Mouse (Mus musculus): ENCODE measurements at regions not wholly inside any gene's neighbourhood (a gene's known extent, or its start where the extent isn't known, plus 50 kb on each side); places are given as distances from the start of the nearest gene placed in this dataset.

DNA sequence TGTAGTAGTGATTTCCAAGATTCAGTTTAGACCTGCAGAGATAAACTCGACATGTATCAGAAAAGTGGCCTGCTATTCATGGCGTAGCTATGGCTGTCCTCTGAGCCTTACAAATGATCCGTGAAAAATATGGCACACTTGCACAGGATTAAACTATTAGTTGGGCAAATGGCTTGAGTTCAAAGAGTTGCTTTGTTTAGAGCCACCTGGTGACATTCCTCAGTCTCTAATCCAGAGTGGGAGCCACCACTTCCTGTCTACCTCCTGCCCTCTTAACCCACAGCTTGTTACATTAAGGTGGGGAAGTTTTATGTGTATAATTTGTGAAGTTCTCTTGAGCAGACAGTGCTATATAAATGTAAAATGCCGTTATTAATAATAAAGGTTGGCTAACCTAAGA lies 357.7 kb downstream of the Mtx2 start:
- Histone ChIP-seq H3K4me3 (ENCODE audit: control insufficient read depth in 1 of 2, insufficient read depth in 1 of 2, low read depth in 2 of 2, low read length in 2 of 2) (no peak overlapping the region), H3K9ac (ENCODE audit: control insufficient read depth, low read depth, low read length, poor library complexity, severe bottlenecking) (no peak overlapping the region), H3K79me2 (ENCODE audit: control insufficient read depth, insufficient read depth, low read length, poor library complexity) (no peaks in the 10 kb centered on the region), H3K9me3 (replicated peaks; ENCODE audit: insufficient read depth, low read length) (no peaks in the 10 kb centered on the region), H3K27ac (ENCODE audit: control insufficient read depth, low read depth, low read length) (no peak overlapping the region), H3K36me3 (ENCODE audit: control insufficient read depth in 1 of 2, insufficient read depth in 2 of 2, low read length in 2 of 2) (no peaks in the 10 kb centered on the region), H3K4me1 (ENCODE audit: control insufficient read depth in 1 of 2, insufficient read depth in 2 of 2, low read length in 2 of 2) (no peaks in the 10 kb centered on the region), H3K27me3 (ENCODE audit: control insufficient read depth in 1 of 2, insufficient read depth in 2 of 2, low read length in 2 of 2) (peaks cover 5 to 14% of the 10 kb centered on the region in 2 experiments)
- TF ChIP-seq E2F4 (IDR thresholded peaks at IDR 0.05; ENCODE audit: borderline replicate concordance, low read depth, low read length) (no peak), GABPA (IDR thresholded peaks at IDR 0.05; ENCODE audit: low read depth, low read length) (no peak), SIN3A (IDR thresholded peaks at IDR 0.05; ENCODE audit: low read length) (no peak), RCOR1 (IDR thresholded peaks at IDR 0.05; ENCODE audit: low read depth, low read length) (no peak), NRF1 (IDR thresholded peaks at IDR 0.05; ENCODE audit: insufficient read depth, low read depth, low read length, poor library complexity, severe bottlenecking) (no peak), MAZ (IDR thresholded peaks at IDR 0.05; ENCODE audit: low read depth, low read length) (no peak), ETS1 (IDR thresholded peaks at IDR 0.05; ENCODE audit: low read depth, low read length) (no peak), TCF12 (IDR thresholded peaks at IDR 0.05; ENCODE audit: low read depth, low read length) (no peak), MYB (IDR thresholded peaks at IDR 0.05; ENCODE audit: low read depth, low read length) (no peak), CHD1 (IDR thresholded peaks at IDR 0.05; ENCODE audit: low read depth, low read length) (no peak), CHD2 (IDR thresholded peaks at IDR 0.05; ENCODE audit: low read length) (no peak), TAL1 (IDR thresholded peaks at IDR 0.05; ENCODE audit: low read length) (no peak), MAX (IDR thresholded peaks at IDR 0.05; ENCODE audit: low read length) (no peak), GATA1 (IDR thresholded peaks at IDR 0.05; ENCODE audit: low read depth, low read length) (no peak), CTCF (IDR thresholded peaks at IDR 0.05 in 2 of 3, conservative IDR thresholded peaks at IDR 0.05 in 1 of 3; ENCODE audit: control insufficient read depth in 1 of 3, insufficient read depth in 1 of 3, low read depth in 2 of 3, low read length in 3 of 3, poor library complexity in 1 of 3, severe bottlenecking in 1 of 3) (no peak), MXI1 (IDR thresholded peaks at IDR 0.05; ENCODE audit: low read depth, low read length) (no peak), USF1 (IDR thresholded peaks at IDR 0.05; ENCODE audit: low read depth, low read length) (no peak)
- DNase-seq (ENCODE audit: low read depth, low spot score): no peak

DNA sequence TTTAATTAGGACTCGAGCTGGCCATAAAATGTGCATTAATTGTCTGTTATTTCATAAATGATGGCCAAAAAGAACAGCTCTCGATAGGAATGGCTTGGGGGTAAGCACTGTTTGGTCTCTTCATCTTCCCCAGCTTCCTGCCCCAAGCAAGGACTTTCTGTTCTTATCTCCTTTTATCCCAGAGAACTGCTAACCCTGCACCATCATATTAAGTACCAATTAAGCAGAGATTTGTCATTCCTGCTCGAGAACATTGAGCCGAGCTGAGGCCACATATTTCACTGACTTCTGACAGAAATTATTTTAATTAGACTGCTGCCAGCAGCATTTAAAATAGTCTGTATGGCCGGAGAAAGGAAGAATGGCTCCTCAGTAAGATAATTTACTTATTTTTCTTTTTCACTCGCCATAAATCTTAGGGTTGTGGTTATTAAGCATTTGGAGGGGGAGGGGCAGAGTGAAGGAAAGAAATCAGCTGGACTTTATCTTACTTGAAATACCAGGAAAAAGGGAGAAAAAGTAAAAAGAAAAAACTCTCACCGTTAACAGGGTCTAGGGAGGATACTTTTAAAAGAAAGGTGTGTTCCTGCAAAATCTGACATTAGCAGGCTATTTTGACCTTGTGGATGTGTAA lies 377.1 kb downstream of the Mtx2 start:
- H3K4me1 ChIP-seq (ENCODE audit: control insufficient read depth in 1 of 2, insufficient read depth in 2 of 2, low read length in 2 of 2): no peaks in the 10 kb centered on the region
- no peak for TF ChIP-seq MAX (IDR thresholded peaks at IDR 0.05; ENCODE audit: low read length)
- TF ChIP-seq ZNF384 (IDR thresholded peaks at IDR 0.05; ENCODE audit: low read depth, low read length): no peak
- TF ChIP-seq MYB (IDR thresholded peaks at IDR 0.05; ENCODE audit: low read depth, low read length): no peak
- TF ChIP-seq MAFK (IDR thresholded peaks at IDR 0.05; ENCODE audit: borderline replicate concordance, low read depth, low read length): no peak
- TF ChIP-seq TCF12 (IDR thresholded peaks at IDR 0.05; ENCODE audit: low read depth, low read length): no peak
- no peak for TF ChIP-seq GATA1 (IDR thresholded peaks at IDR 0.05; ENCODE audit: low read depth, low read length)
- TF ChIP-seq CHD1 (IDR thresholded peaks at IDR 0.05; ENCODE audit: low read depth, low read length): no peak
- no peak for TF ChIP-seq KAT2A (conservative IDR thresholded peaks at IDR 0.05; ENCODE audit: low read depth, low read length)
- no peak for TF ChIP-seq MEF2A (IDR thresholded peaks at IDR 0.05; ENCODE audit: extremely low read depth, insufficient replicate concordance, low read depth, low read length, poor library complexity, severe bottlenecking)
- no peak for TF ChIP-seq RCOR1 (IDR thresholded peaks at IDR 0.05; ENCODE audit: low read depth, low read length)
- TF ChIP-seq TAL1 (IDR thresholded peaks at IDR 0.05; ENCODE audit: low read length): no peak
- no peak for TF ChIP-seq POLR2AphosphoS2 (IDR thresholded peaks at IDR 0.05; ENCODE audit: low read length)
- TF ChIP-seq USF2 (IDR thresholded peaks at IDR 0.05; ENCODE audit: borderline replicate concordance in 1 of 2, insufficient read depth in 1 of 2, low read depth in 1 of 2, low read length in 2 of 2): no peak
- TF ChIP-seq ZC3H11A (IDR thresholded peaks at IDR 0.05; ENCODE audit: low read depth, low read length): no peak
- TF ChIP-seq POLR2AphosphoS5 (IDR thresholded peaks at IDR 0.05; ENCODE audit: borderline replicate concordance, low read depth, low read length): no peak
- no peaks in the 10 kb centered on the region for H3K36me3 ChIP-seq (ENCODE audit: control insufficient read depth in 1 of 2, insufficient read depth in 2 of 2, low read length in 2 of 2)
- DNase-seq (ENCODE audit: low read depth, low spot score): no peak
- no peak overlapping the region for H3K27ac ChIP-seq (ENCODE audit: control insufficient read depth, low read depth, low read length)
- no peaks in the 10 kb centered on the region for H3K79me2 ChIP-seq (ENCODE audit: control insufficient read depth, insufficient read depth, low read length, poor library complexity)
- no peaks in the 10 kb centered on the region for H3K9me3 ChIP-seq (replicated peaks; ENCODE audit: insufficient read depth, low read length)
- H3K27me3 ChIP-seq (ENCODE audit: control insufficient read depth in 1 of 2, insufficient read depth in 2 of 2, low read length in 2 of 2): peaks cover 2 to 3% of the 10 kb centered on the region in 2 experiments; a peak in 2 of 4 replicates
- no peak overlapping the region for H3K9ac ChIP-seq (ENCODE audit: control insufficient read depth, low read depth, low read length, poor library complexity, severe bottlenecking)
- H3K4me3 ChIP-seq (ENCODE audit: control insufficient read depth in 1 of 2, insufficient read depth in 1 of 2, low read depth in 2 of 2, low read length in 2 of 2): no peak overlapping the region

Measured in MEL (cell line).